Mouse (Mus musculus): ENCODE results near the gene Cspg4. TPM values are rescaled to one million over a fixed set of nuclear protein-coding genes. Genes with fewer than 3 reads are reported as not detected.

Gene Cspg4
- polyA plus RNA-seq, 1 experiment: 58.3 TPM

DNA sequence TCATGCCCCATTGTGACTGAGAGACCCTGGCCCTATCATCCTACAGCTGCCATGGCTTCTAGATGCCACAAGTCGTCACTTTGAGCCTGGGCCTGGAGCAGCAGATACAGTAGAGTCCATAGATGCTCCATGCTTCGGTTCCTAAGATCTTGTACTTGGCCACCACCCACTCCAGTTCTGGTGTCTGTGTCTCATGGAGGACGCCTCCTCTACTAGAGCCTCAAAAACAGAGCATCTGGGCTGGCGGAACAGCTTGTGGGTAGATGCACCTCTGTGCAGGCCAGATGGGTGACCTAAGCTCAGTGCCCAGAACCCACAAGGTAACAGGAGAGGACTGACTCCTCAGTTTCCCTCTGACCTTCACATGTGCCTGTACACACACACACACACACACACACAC is 19.5 kb downstream of the Cspg4 start:
- H3K36me3 ChIP-seq (ENCODE audit: control insufficient read depth, insufficient read depth): peaks cover 9% of the 10 kb centered on the region
- TF ChIP-seq CEBPB (IDR thresholded peaks at IDR 0.05; ENCODE audit: insufficient read depth, poor library complexity, severe bottlenecking) (no peak), MYOD1 (IDR thresholded peaks at IDR 0.05; ENCODE audit: control insufficient read depth in 1 of 3, insufficient read length in 2 of 3, low read depth in 2 of 3) (no peak), E2F4 (IDR thresholded peaks at IDR 0.05; ENCODE audit: insufficient read depth) (no peak), USF1 (IDR thresholded peaks at IDR 0.05; ENCODE audit: low read depth) (no peak), POLR2AphosphoS2 (IDR thresholded peaks at IDR 0.05; ENCODE audit: insufficient read length, low read depth) (no peak), SRF (IDR thresholded peaks at IDR 0.05; ENCODE audit: control insufficient read depth, insufficient read length, low read depth) (no peak), TCF12 (IDR thresholded peaks at IDR 0.05; ENCODE audit: insufficient read depth, poor library complexity, severe bottlenecking) (no peak), MYOG (IDR thresholded peaks at IDR 0.05; ENCODE audit: control insufficient read depth in 1 of 3, insufficient read depth in 1 of 3, insufficient read length in 2 of 3, low read depth in 2 of 3) (no peak), REST (IDR thresholded peaks at IDR 0.05; ENCODE audit: insufficient read depth, insufficient read length) (no peak), TCF3 (IDR thresholded peaks at IDR 0.05; ENCODE audit: insufficient read length, low read depth) (no peak), POLR2A (IDR thresholded peaks at IDR 0.05; ENCODE audit: insufficient read length, low read depth) (no peak), MAX (IDR thresholded peaks at IDR 0.05; ENCODE audit: low read depth) (no peak)
- no peaks in the 10 kb centered on the region for H3K79me2 ChIP-seq (ENCODE audit: control insufficient read depth, insufficient read depth)

DNA sequence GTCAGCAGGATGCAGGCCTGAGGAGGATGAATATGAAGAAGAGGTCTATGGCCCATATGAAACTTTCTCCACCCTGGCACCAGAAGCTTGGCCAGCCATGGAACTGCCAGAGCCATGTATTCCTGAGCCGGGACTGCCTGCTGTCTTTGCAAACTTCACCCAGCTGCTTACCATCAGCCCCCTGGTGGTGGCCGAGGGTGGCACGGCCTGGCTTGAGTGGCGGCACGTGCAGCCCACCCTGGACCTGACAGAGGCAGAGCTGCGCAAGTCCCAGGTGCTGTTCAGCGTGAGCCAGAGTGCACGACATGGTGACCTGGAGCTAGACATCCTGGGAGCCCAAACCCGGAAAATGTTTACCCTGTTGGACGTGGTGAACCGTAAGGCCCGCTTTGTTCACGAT is 21.3 kb downstream of the Cspg4 start:
- Histone ChIP-seq H3K27me3 (ENCODE audit: control insufficient read depth, insufficient read depth, insufficient read length) (no peaks in the 10 kb centered on the region), H3ac (ENCODE audit: control insufficient read depth, insufficient read length) (no peak overlapping the region), H3K79me2 (ENCODE audit: control insufficient read depth, insufficient read depth) (no peaks in the 10 kb centered on the region), H3K4me3 (no peak overlapping the region), H3K36me3 (ENCODE audit: control insufficient read depth, insufficient read depth) (peaks cover 19% of the 10 kb centered on the region), H3K4me2 (ENCODE audit: low read depth) (no peak overlapping the region)
- peak in 1 of 3 experiments; percentile 1 for TF ChIP-seq MYOD1 (IDR thresholded peaks at IDR 0.05; ENCODE audit: control insufficient read depth in 1 of 3, insufficient read length in 2 of 3, low read depth in 2 of 3)
- TF ChIP-seq MYOG (IDR thresholded peaks at IDR 0.05; ENCODE audit: control insufficient read depth in 1 of 3, insufficient read depth in 1 of 3, insufficient read length in 2 of 3, low read depth in 2 of 3): peak in 1 of 3 experiments; percentile 48
- TF ChIP-seq MAX (IDR thresholded peaks at IDR 0.05; ENCODE audit: low read depth): no peak

More for the DNA sequence above, 19.5 kb downstream of the Cspg4 start:
- Histone ChIP-seq H3K4me3 (no peak overlapping the region), H3K27me3 (ENCODE audit: control insufficient read depth, insufficient read depth, insufficient read length) (no peaks in the 10 kb centered on the region), H3ac (ENCODE audit: control insufficient read depth, insufficient read length) (no peak overlapping the region), H3K4me2 (ENCODE audit: low read depth) (no peak overlapping the region)

DNA sequence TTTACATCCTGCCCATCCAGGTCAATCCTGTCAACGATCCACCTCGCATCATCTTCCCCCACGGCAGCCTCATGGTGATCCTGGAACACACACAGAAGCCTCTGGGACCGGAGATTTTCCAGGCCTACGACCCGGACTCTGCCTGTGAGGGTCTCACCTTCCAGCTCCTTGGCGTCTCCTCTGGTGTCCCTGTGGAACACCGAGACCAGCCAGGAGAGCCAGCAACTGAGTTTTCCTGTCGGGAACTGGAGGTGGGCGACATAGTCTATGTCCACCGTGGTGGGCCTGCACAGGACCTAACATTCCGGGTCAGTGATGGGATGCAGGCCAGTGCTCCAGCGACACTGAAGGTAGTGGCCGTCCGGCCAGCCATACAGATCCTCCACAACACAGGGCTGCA is 21.8 kb downstream of the Cspg4 start:
- H3K36me3 ChIP-seq (ENCODE audit: control insufficient read depth, insufficient read depth): peaks cover 21% of the 10 kb centered on the region
- H3K4me2 ChIP-seq (ENCODE audit: low read depth): no peak overlapping the region
- no peaks in the 10 kb centered on the region for H3K79me2 ChIP-seq (ENCODE audit: control insufficient read depth, insufficient read depth)
- TF ChIP-seq E2F4 (IDR thresholded peaks at IDR 0.05; ENCODE audit: insufficient read depth) (no peak), USF1 (IDR thresholded peaks at IDR 0.05; ENCODE audit: low read depth) (no peak), TCF12 (IDR thresholded peaks at IDR 0.05; ENCODE audit: insufficient read depth, poor library complexity, severe bottlenecking) (no peak), MYOG (IDR thresholded peaks at IDR 0.05; ENCODE audit: control insufficient read depth in 1 of 3, insufficient read depth in 1 of 3, insufficient read length in 2 of 3, low read depth in 2 of 3) (no peak), POLR2AphosphoS2 (IDR thresholded peaks at IDR 0.05; ENCODE audit: insufficient read length, low read depth) (no peak), REST (IDR thresholded peaks at IDR 0.05; ENCODE audit: insufficient read depth, insufficient read length) (no peak), TCF3 (IDR thresholded peaks at IDR 0.05; ENCODE audit: insufficient read length, low read depth) (no peak), CEBPB (IDR thresholded peaks at IDR 0.05; ENCODE audit: insufficient read depth, poor library complexity, severe bottlenecking) (no peak), POLR2A (IDR thresholded peaks at IDR 0.05; ENCODE audit: insufficient read length, low read depth) (no peak), MYOD1 (IDR thresholded peaks at IDR 0.05; ENCODE audit: control insufficient read depth in 1 of 3, insufficient read length in 2 of 3, low read depth in 2 of 3) (no peak), MAX (IDR thresholded peaks at IDR 0.05; ENCODE audit: low read depth) (no peak), SRF (IDR thresholded peaks at IDR 0.05; ENCODE audit: control insufficient read depth, insufficient read length, low read depth) (no peak)
- no peak overlapping the region for H3K4me3 ChIP-seq
- no peaks in the 10 kb centered on the region for H3K27me3 ChIP-seq (ENCODE audit: control insufficient read depth, insufficient read depth, insufficient read length)
- no peak overlapping the region for H3ac ChIP-seq (ENCODE audit: control insufficient read depth, insufficient read length)

DNA sequence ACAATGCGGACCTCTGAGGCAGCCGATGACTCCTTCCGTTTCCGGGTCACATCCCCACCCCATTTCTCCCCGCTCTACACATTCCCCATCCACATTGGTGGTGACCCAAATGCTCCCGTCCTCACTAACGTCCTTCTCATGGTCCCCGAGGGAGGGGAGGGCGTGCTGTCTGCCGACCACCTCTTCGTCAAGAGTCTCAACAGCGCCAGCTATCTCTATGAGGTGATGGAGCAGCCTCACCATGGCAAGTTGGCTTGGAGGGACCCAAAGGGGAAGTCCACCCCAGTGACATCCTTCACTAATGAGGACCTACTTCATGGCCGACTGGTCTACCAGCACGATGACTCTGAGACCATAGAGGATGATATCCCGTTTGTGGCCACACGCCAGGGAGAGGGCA is 22.7 kb downstream of the Cspg4 start:
- peaks cover 21% of the 10 kb centered on the region for H3K36me3 ChIP-seq (ENCODE audit: control insufficient read depth, insufficient read depth)
- H3ac ChIP-seq (ENCODE audit: control insufficient read depth, insufficient read length): no peak overlapping the region
- TF ChIP-seq POLR2AphosphoS2 (IDR thresholded peaks at IDR 0.05; ENCODE audit: insufficient read length, low read depth) (no peak), E2F4 (IDR thresholded peaks at IDR 0.05; ENCODE audit: insufficient read depth) (no peak), REST (IDR thresholded peaks at IDR 0.05; ENCODE audit: insufficient read depth, insufficient read length) (no peak), USF1 (IDR thresholded peaks at IDR 0.05; ENCODE audit: low read depth) (no peak), POLR2A (IDR thresholded peaks at IDR 0.05; ENCODE audit: insufficient read length, low read depth) (no peak)
- H3K79me2 ChIP-seq (ENCODE audit: control insufficient read depth, insufficient read depth): no peaks in the 10 kb centered on the region
- H3K27me3 ChIP-seq (ENCODE audit: control insufficient read depth, insufficient read depth, insufficient read length): no peaks in the 10 kb centered on the region
- H3K4me3 ChIP-seq: no peak overlapping the region
- H3K4me2 ChIP-seq (ENCODE audit: low read depth): no peak overlapping the region

DNA sequence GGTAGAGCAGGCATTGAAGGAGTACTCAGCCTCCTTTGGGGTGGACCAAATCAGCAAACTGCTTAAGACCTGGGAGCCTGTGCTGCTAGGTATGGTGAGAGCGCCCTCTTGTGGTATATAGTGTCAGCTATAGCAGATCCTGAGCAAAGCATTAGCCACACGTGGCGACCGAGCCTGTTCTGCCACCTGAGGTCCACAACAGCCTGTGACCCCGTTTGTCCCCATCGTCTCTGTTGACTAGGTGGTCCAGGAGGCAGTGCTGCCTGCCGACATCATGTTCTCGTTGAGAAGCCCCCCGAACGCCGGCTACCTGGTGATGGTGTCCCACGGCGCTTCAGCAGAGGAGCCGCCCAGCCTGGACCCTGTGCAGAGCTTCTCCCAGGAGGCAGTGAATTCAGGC is 25.0 kb downstream of the Cspg4 start:
- no peak overlapping the region for H3ac ChIP-seq (ENCODE audit: control insufficient read depth, insufficient read length)
- no peaks in the 10 kb centered on the region for H3K27me3 ChIP-seq (ENCODE audit: control insufficient read depth, insufficient read depth, insufficient read length)
- TF ChIP-seq MAX (IDR thresholded peaks at IDR 0.05; ENCODE audit: low read depth) (no peak), POLR2AphosphoS2 (IDR thresholded peaks at IDR 0.05; ENCODE audit: insufficient read length, low read depth) (no peak), MYOD1 (IDR thresholded peaks at IDR 0.05; ENCODE audit: control insufficient read depth in 1 of 3, insufficient read length in 2 of 3, low read depth in 2 of 3) (no peak), CEBPB (IDR thresholded peaks at IDR 0.05; ENCODE audit: insufficient read depth, poor library complexity, severe bottlenecking) (no peak), TCF12 (IDR thresholded peaks at IDR 0.05; ENCODE audit: insufficient read depth, poor library complexity, severe bottlenecking) (no peak), USF1 (IDR thresholded peaks at IDR 0.05; ENCODE audit: low read depth) (no peak), SRF (IDR thresholded peaks at IDR 0.05; ENCODE audit: control insufficient read depth, insufficient read length, low read depth) (no peak), REST (IDR thresholded peaks at IDR 0.05; ENCODE audit: insufficient read depth, insufficient read length) (no peak), POLR2A (IDR thresholded peaks at IDR 0.05; ENCODE audit: insufficient read length, low read depth) (no peak), TCF3 (IDR thresholded peaks at IDR 0.05; ENCODE audit: insufficient read length, low read depth) (no peak), MYOG (IDR thresholded peaks at IDR 0.05; ENCODE audit: control insufficient read depth in 1 of 3, insufficient read depth in 1 of 3, insufficient read length in 2 of 3, low read depth in 2 of 3) (no peak), E2F4 (IDR thresholded peaks at IDR 0.05; ENCODE audit: insufficient read depth) (no peak)
- H3K4me3 ChIP-seq: no peak overlapping the region
- H3K4me2 ChIP-seq (ENCODE audit: low read depth): no peak overlapping the region
- H3K36me3 ChIP-seq (ENCODE audit: control insufficient read depth, insufficient read depth): peaks cover 21% of the 10 kb centered on the region
- no peaks in the 10 kb centered on the region for H3K79me2 ChIP-seq (ENCODE audit: control insufficient read depth, insufficient read depth)
